Mouse (Mus musculus) lung, postnatal 0 days (tissue): ENCODE measurements around the gene Nmnat2.

Source experiments
- CTCF ChIP-seq: IDR thresholded peaks from 2 replicates; pipeline ENCODE4 v1.5.1; 2016; ENCODE audit warnings: antibody characterized with exemption, mild to moderate bottlenecking
- EP300 ChIP-seq: IDR thresholded peaks from 2 replicates; pipeline ENCODE4 v1.6.1; 2016; ENCODE audit warnings: antibody characterized with exemption, mild to moderate bottlenecking, control low read depth

DNA sequence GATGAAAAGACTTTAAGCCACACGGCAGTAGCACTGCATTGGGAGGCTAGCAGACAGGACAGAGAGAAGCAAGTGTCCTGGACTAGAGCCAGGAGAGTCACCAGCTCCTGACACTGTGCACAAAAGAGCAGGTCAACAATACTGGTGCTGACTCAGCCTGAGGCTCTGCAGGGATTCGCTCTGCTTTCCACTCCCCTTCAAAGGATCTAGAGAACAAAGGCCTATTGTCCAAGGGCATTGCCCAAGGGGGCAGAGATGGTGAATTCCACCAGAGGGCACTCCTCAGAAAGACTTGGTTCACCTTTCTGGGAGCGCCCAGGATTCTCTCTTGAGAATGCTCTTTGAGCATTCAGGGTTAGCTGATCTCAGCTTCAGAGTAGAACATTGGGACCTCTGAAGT is 85.3 kb downstream of the Nmnat2 start:
- TF ChIP-seq CTCF (peak; percentile 64), EP300 (no peak)
